Mouse (Mus musculus) forebrain, embryonic 12.5 days (tissue): ENCODE data around the gene B3gat3. TPM values are rescaled to one million over a fixed set of nuclear protein-coding genes. Genes with fewer than 3 reads are reported as not detected.
"Not testable (repeated sequence)": the region's sequence is repeated elsewhere in the genome, so short reads cannot be mapped to it uniquely, and the experiment has no call there.

Source experiments
- ATAC-seq: fragments of 200-750 bp; cut with Nextera tagmentation; 2 replicates; pipeline ENCODE4 v1.8.0; 2017; ENCODE audit warnings: moderate TSS enrichment; ENCODE audit not compliant: low FRiP score
- H3K27ac ChIP-seq: fragments of 300-500 bp; sonication (generic); 2 replicates; pipeline ENCODE4 v1.5.1; 2016; ENCODE audit warnings: mild to moderate bottlenecking
- H3K27me3 ChIP-seq: fragments of 300-500 bp; sonication (generic); 2 replicates; pipeline ENCODE4 v1.6.1; 2016; ENCODE audit warnings: mild to moderate bottlenecking
- H3K36me3 ChIP-seq: fragments of 300-500 bp; sonication (generic); replicated peaks from 2 replicates; pipeline ENCODE4 v1.6.1; 2016; ENCODE audit warnings: mild to moderate bottlenecking
- H3K4me1 ChIP-seq: fragments of 300-500 bp; sonication (generic); 2 replicates; pipeline ENCODE4 v1.6.1; 2016
- H3K4me2 ChIP-seq: fragments of 300-500 bp; sonication (generic); 2 replicates; pipeline ENCODE4 v1.6.1; 2016; ENCODE audit warnings: mild to moderate bottlenecking, moderate library complexity
- H3K4me3 ChIP-seq: fragments of 300-500 bp; sonication (generic); replicated peaks from 2 replicates; pipeline ENCODE4 v1.5.1; 2016; ENCODE audit warnings: mild to moderate bottlenecking
- H3K9ac ChIP-seq: fragments of 300-500 bp; sonication (generic); 2 replicates; pipeline ENCODE4 v1.6.1; 2016; ENCODE audit warnings: mild to moderate bottlenecking
- H3K9me3 ChIP-seq: fragments of 300-500 bp; sonication (generic); 2 replicates; pipeline ENCODE4 v1.6.1; 2016
- WGBS: fragments of 180-500 bp; shearing (Covaris S2); methylation state at CpG from one replicate; pipeline ENCODE4 v1.1.7; 2016; 5-methylcytosine and 5-hydroxymethylcytosine counted together
- polyA plus RNA-seq: library from polyadenylated mRNA; unstranded; fragments of >200 nt; fragmentation: Nextera tagmentation; extraction: Ambion mirVana; gene quantifications from 2 replicates; pipeline ENCODE4 v1.2.1, GENCODE M21; 2016

The B3gat3 gene
- polyA plus RNA-seq, result 64.4 and 64.8 TPM in 2 replicates

- H3K36me3 ChIP-seq, result peaks cover 28% of the 10 kb centered on the region
- H3K4me1 ChIP-seq, result peaks cover 16% of the 10 kb centered on the region
- H3K4me2 ChIP-seq, result peak within 1 kb of the TSS; percentile 85
- no peaks in the 10 kb centered on the region for H3K27me3 ChIP-seq
- peak within 1 kb of the TSS; percentile 86 for H3K9ac ChIP-seq
- H3K9me3 ChIP-seq, result no peaks in the 10 kb centered on the region
- H3K27ac ChIP-seq, result peak within 1 kb of the TSS; percentile 89
- H3K4me3 ChIP-seq, result peak within 1 kb of the TSS; percentile 83
- 4% methylated on average over 42 of the region's 50 CpGs for WGBS
- peak; percentile 98 for ATAC-seq
Measured at GRCm38 (mm10) chr19:8920073-8920736, at the start of gene B3gat3. Gene B3gat3, plus strand, starts transcription at chr19:8920374.

GRCm38 (mm10) chr19:8870381-8870780, 49.8 kb upstream of the B3gat3 start:
- not testable (repeated sequence) for H3K27ac ChIP-seq

GRCm38 (mm10) chr19:8870838-8871237, 49.3 kb upstream of the B3gat3 start:
- Histone ChIP-seq H3K36me3 (peaks cover 28% of the 10 kb centered on the region), H3K9ac (peak overlapping the region; percentile 97), H3K4me3 (peak overlapping the region; percentile 97), H3K9me3 (no peaks in the 10 kb centered on the region), H3K4me1 (peaks cover 10% of the 10 kb centered on the region), H3K4me2 (peak overlapping the region; percentile 95), H3K27me3 (no peaks in the 10 kb centered on the region), H3K27ac (peak overlapping the region; percentile 57)
- 59% methylated on average over 9 of the region's 9 CpGs for WGBS
- peak; percentile 47 for ATAC-seq

More at GRCm38 (mm10) chr19:8870381-8870780, 49.8 kb upstream of the B3gat3 start:
- H3K36me3 ChIP-seq, result peaks cover 24% of the 10 kb centered on the region
- peaks cover 10% of the 10 kb centered on the region for H3K4me1 ChIP-seq
- H3K9ac ChIP-seq, ATAC-seq, H3K27me3 ChIP-seq, H3K4me3 ChIP-seq, H3K9me3 ChIP-seq: not testable (repeated sequence)
- peak overlapping the region; percentile 95; the same call in 1 of the 2 replicates for H3K4me2 ChIP-seq
- 58% methylated on average over 3 of the region's 3 CpGs for WGBS

GRCm38 (mm10) chr19:8871267-8872186, 48.6 kb upstream of the B3gat3 start, which contains the start of gene Ubxn1:
Gene Ubxn1, plus strand, starts transcription at chr19:8871496.
- WGBS, result 1% methylated on average over 59 of the region's 59 CpGs
- peak; percentile 99 for ATAC-seq

DNA sequence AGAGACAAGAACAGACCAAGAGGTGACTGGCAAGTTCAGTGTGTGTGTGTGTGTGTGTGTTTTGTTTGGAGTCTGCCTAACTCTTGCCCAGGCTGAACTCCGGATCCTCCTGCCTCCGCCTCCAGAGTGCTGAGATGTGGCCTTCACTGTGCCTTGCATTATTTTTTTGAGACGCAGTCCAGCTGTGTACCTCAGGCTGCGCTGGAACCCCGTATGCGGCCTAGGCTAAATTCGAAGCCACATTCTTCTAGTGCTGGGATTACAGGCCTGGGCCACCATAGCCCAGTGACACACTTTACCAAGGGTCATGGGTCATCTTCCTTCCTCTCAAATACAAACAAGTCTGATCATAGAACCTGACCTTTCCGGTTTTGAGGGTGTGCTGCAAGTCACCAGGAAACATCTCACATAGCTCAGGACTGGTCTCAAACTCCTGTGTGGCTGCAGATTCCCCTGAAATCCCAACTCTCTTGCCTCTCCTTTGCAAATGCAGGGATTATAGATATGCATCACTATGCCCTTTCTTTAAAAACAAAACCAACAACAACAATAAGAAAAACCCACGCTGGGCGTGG, 47.8 kb upstream of the B3gat3 start:
- Histone ChIP-seq H3K9ac (peak overlapping the region; percentile 97), H3K9me3 (no peaks in the 10 kb centered on the region), H3K4me2 (peak overlapping the region; percentile 95), H3K4me1 (peaks cover 10% of the 10 kb centered on the region), H3K4me3 (peak overlapping the region; percentile 97), H3K27me3 (no peaks in the 10 kb centered on the region), H3K27ac (no peak overlapping the region), H3K36me3 (peaks cover 42% of the 10 kb centered on the region)
- no peak for ATAC-seq
- 85% methylated on average over 10 of the region's 10 CpGs for WGBS

More at GRCm38 (mm10) chr19:8871267-8872186, 48.6 kb upstream of the B3gat3 start, which contains the start of gene Ubxn1:
- no peaks in the 10 kb centered on the region for H3K27me3 ChIP-seq
- no peaks in the 10 kb centered on the region for H3K9me3 ChIP-seq
- H3K4me1 ChIP-seq, result peaks cover 10% of the 10 kb centered on the region
- peak within 1 kb of the TSS; percentile 78 for H3K27ac ChIP-seq
- peak within 1 kb of the TSS; percentile 97 for H3K4me3 ChIP-seq
- H3K36me3 ChIP-seq, result peaks cover 35% of the 10 kb centered on the region
- H3K9ac ChIP-seq, result peak within 1 kb of the TSS; percentile 97
- H3K4me2 ChIP-seq, result peak within 1 kb of the TSS; percentile 95

DNA sequence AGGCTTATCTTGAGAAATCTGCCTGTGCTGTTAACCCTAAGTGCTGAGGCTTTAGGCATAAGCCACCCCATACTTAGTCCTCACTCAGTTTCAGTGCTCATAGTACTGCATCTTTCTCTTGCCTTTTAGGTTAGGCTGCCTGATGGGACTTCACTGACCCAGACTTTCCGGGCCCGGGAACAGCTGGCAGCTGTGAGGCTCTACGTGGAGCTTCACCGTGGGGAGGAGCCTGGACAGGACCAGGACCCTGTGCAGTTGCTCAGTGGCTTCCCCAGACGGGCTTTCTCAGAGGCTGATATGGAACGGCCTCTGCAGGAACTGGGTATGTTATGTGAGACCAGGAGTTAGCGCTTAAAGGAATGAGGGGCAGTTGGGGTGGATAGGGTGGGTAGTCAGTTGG, 45.1 kb upstream of the B3gat3 start:
- H3K9me3 ChIP-seq, result no peaks in the 10 kb centered on the region
- 93% methylated on average over 7 of the region's 7 CpGs for WGBS
- no peak overlapping the region for H3K27ac ChIP-seq
- peaks cover 17% of the 10 kb centered on the region for H3K4me1 ChIP-seq
- H3K9ac ChIP-seq, result no peak overlapping the region
- no peaks in the 10 kb centered on the region for H3K27me3 ChIP-seq
- no peak for ATAC-seq
- H3K4me3 ChIP-seq, result no peak overlapping the region
- H3K36me3 ChIP-seq, result peaks cover 42% of the 10 kb centered on the region
- H3K4me2 ChIP-seq, result no peak overlapping the region

- under 1% methylated on average over 42 of the region's 42 CpGs for WGBS
- peak; percentile 97 for ATAC-seq
- Histone ChIP-seq H3K9me3 (no peaks in the 10 kb centered on the region), H3K27me3 (no peaks in the 10 kb centered on the region), H3K4me2 (peak within 1 kb of the TSS; percentile 84), H3K27ac (peak within 1 kb of the TSS; percentile 80), H3K4me3 (peak within 1 kb of the TSS; percentile 77), H3K36me3 (peaks cover 17% of the 10 kb centered on the region), H3K4me1 (peaks cover 11% of the 10 kb centered on the region), H3K9ac (peak within 1 kb of the TSS; percentile 89)
Measured at GRCm38 (mm10) chr19:8880311-8881033, 39.7 kb upstream of the B3gat3 start, which contains the start of gene Uqcc3. Gene Uqcc3, minus strand, starts transcription at chr19:8880923.

DNA sequence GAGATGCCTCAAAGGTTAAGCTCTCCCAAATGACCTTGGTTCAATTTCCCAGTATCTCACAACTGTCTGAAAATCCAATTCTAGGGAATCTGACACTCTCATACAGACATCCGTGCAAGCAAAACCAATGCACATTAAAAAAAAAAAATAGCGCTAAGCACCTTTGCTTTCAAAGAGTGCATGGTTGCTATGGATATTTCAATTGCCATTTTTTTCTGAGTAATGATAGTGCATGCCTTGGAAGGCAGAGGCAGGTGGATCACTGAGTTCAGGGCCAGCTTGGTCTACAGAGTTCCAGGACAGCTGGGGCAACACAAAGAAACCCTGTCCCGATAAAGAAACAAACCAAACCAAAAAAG, 39.2 kb upstream of the B3gat3 start:
- Histone ChIP-seq H3K9ac (peak overlapping the region; percentile 89; the same call in 1 of the 2 replicates), H3K4me3 (peak overlapping the region; percentile 77), H3K36me3 (peaks cover 12% of the 10 kb centered on the region), H3K4me2 (peak overlapping the region; percentile 84), H3K27ac (peak overlapping the region; percentile 80; the same call in 1 of the 2 replicates), H3K27me3 (no peaks in the 10 kb centered on the region), H3K4me1 (peaks cover 11% of the 10 kb centered on the region), H3K9me3 (no peaks in the 10 kb centered on the region)
- ATAC-seq, result no peak; the same call in 1 of the 2 replicates
- WGBS, result 24% methylated on average over 3 of the region's 3 CpGs

DNA sequence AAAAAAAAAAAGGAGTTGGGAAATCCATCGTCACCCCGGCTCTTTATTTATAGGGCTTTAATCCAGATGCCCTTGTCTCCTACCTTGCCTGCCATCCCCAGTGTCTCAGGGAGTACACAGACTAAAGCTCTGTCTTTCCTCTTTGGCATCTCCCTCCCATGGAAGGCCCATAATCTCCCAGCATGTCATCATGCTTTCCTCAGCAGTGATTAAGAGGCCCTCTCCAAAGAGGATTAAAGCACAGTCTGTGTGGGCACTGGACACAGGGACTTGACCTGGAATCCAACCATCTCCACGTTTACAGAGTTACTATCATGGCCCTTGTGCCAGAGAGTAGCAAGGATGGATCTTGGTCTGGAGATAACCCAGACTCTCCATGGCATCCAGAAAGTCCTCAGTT, 36.6 kb upstream of the B3gat3 start, which contains the start of the genes Lbhd1 and Gm49403:
Lbhd1 (plus strand) TSS at position 117 of the 400 bp plus-strand sequence.
Gm49403 (plus strand) TSS at position 315 of the 400 bp plus-strand sequence.
- H3K27me3 ChIP-seq, result no peaks in the 10 kb centered on the region
- H3K4me3 ChIP-seq, result no peak within 1 kb of the TSS
- H3K4me2 ChIP-seq, result no peak within 1 kb of the TSS
- H3K27ac ChIP-seq, result no peak within 1 kb of the TSS
- no peak for ATAC-seq
- WGBS, result 73% methylated on average over 3 of the region's 3 CpGs
- peaks cover 21% of the 10 kb centered on the region for H3K4me1 ChIP-seq
- H3K36me3 ChIP-seq, result no peaks in the 10 kb centered on the region
- H3K9me3 ChIP-seq, result no peaks in the 10 kb centered on the region
- no peak within 1 kb of the TSS for H3K9ac ChIP-seq

GRCm38 (mm10) chr19:8886916-8887584, 33.1 kb upstream of the B3gat3 start:
- Histone ChIP-seq H3K4me3 (peak overlapping the region; percentile 63; the same call in 1 of the 2 replicates), H3K36me3 (peaks cover 13% of the 10 kb centered on the region), H3K27me3 (no peaks in the 10 kb centered on the region), H3K4me2 (peak overlapping the region; percentile 74), H3K9ac (peak overlapping the region; percentile 78; the same call in 1 of the 2 replicates), H3K9me3 (no peaks in the 10 kb centered on the region), H3K27ac (peak overlapping the region; percentile 87; the same call in 1 of the 2 replicates), H3K4me1 (peaks cover 19% of the 10 kb centered on the region)
- ATAC-seq, result no peak
- WGBS, result 43% methylated on average over 1 of the region's 1 CpGs
